Mouse (Mus musculus): ENCODE measurements around the gene Vpreb2.

- TF ChIP-seq POLR2AphosphoS2 (IDR thresholded peaks at IDR 0.05; ENCODE audit: insufficient read length, low read depth) (no peak), POLR2A (IDR thresholded peaks at IDR 0.05; ENCODE audit: insufficient read length, low read depth) (no peak), E2F4 (IDR thresholded peaks at IDR 0.05; ENCODE audit: insufficient read depth) (no peak), TCF12 (IDR thresholded peaks at IDR 0.05; ENCODE audit: insufficient read depth, poor library complexity, severe bottlenecking) (no peak), MAX (IDR thresholded peaks at IDR 0.05; ENCODE audit: low read depth) (no peak), MYOG (IDR thresholded peaks at IDR 0.05; ENCODE audit: control insufficient read depth in 1 of 3, insufficient read depth in 1 of 3, insufficient read length in 2 of 3, low read depth in 2 of 3) (no peak), REST (IDR thresholded peaks at IDR 0.05; ENCODE audit: insufficient read depth, insufficient read length) (no peak), USF1 (IDR thresholded peaks at IDR 0.05; ENCODE audit: low read depth) (no peak), MYOD1 (IDR thresholded peaks at IDR 0.05; ENCODE audit: control insufficient read depth in 1 of 3, insufficient read length in 2 of 3, low read depth in 2 of 3) (no peak), CEBPB (IDR thresholded peaks at IDR 0.05; ENCODE audit: insufficient read depth, poor library complexity, severe bottlenecking) (no peak), SRF (IDR thresholded peaks at IDR 0.05; ENCODE audit: control insufficient read depth, insufficient read length, low read depth) (no peak), TCF3 (IDR thresholded peaks at IDR 0.05; ENCODE audit: insufficient read length, low read depth) (no peak)
Observed at GRCm38 (mm10) chr16:18011101-18011500, 30.9 kb downstream of the Vpreb2 start.
